Mouse (Mus musculus) lung, postnatal 25 days (tissue): ENCODE results near the gene Olfr906.

Experiments
- DNase-seq: peaks from one replicate; pipeline ENCODE4 v3.0.0; 2022; ENCODE audit warnings: low spot score

Olfr906 gene

GRCm38 (mm10) chr9:38486785-38487184 is at the start of gene Olfr906:
Gene Olfr906 (plus strand): TSS chr9:38487085.
- DNase-seq, result no peak

GRCm38 (mm10) chr9:38447352-38447751 is 39.5 kb upstream of the Olfr906 start, which contains the start of gene Olfr902:
Gene Olfr902 (plus strand): TSS chr9:38447652.
- no peak for DNase-seq

GRCm38 (mm10) chr9:38462844-38463243 is 24.0 kb upstream of the Olfr906 start, which contains the start of gene Olfr904:
Gene Olfr904 (plus strand): TSS chr9:38463144.
- no peak for DNase-seq

- DNase-seq, result no peak
Measured at GRCm38 (mm10) chr9:38470807-38471206, 16.1 kb upstream of the Olfr906 start, which contains the start of gene Olfr905. Gene Olfr905 (plus strand): TSS chr9:38471107.

- DNase-seq, result no peak
Measured at GRCm38 (mm10) chr9:38495501-38495900, 8.6 kb downstream of the Olfr906 start, which contains the start of gene Olfr907. Gene Olfr907 (plus strand): TSS chr9:38495801.

GRCm38 (mm10) chr9:38512353-38512752 is 25.5 kb downstream of the Olfr906 start:
- no peak for DNase-seq

- DNase-seq, result no peak
Measured at GRCm38 (mm10) chr9:38521280-38521679, 34.4 kb downstream of the Olfr906 start, which contains the start of gene Olfr911-ps1. Gene Olfr911-ps1 (plus strand): TSS chr9:38521580.

GRCm38 (mm10) chr9:38537549-38537948 is 50.7 kb downstream of the Olfr906 start, which contains the start of gene Olfr910:
Gene Olfr910 (plus strand): TSS chr9:38537849.
- no peak for DNase-seq
